9 mouse cellular contexts compared by ENCODE assay signal in genomic region chr4:47303340-47303998, GRCm38 (mm10). TPM values are rescaled to one million over a fixed set of nuclear protein-coding genes. Genes with fewer than 3 reads are reported as not detected.
DNase-seq lines count a peak whose midpoint lies in the region; ATAC-seq and TF ChIP-seq lines count a peak whose summit lies in the region.
"Had no signal": no experiment of that assay in that cellular context is flagged by ENCODE, and none has a peak within 500 bp of the region (broad histone marks: within the 10 kb centered on the region; RNA-seq: fewer than 3 reads in every experiment).

No protein-coding gene starts in this region.

- no peak for TF ChIP-seq POLR2A in liver, adult 2 months (IDR thresholded peaks at IDR 0.05; ENCODE audit: extremely low read depth, insufficient read depth, low read length)
- no peak for TF ChIP-seq POLR2A in CH12.LX (IDR thresholded peaks at IDR 0.05; ENCODE audit: low read depth, low read length)
- no peak for TF ChIP-seq POLR2A in embryonic fibroblast, embryonic 13.5 days (IDR thresholded peaks at IDR 0.05; ENCODE audit: low read depth, low read length)

- no peak for ATAC-seq in liver, embryonic 11.5 days (replicated peaks; ENCODE audit: low FRiP score)
- peak; percentile 90 for ATAC-seq in neutrophil, adult 5-6 weeks (ENCODE audit: extremely low read depth, insufficient number of reproducible peaks, low FRiP score, poor library complexity, severe bottlenecking)

- DNase-seq in liver, adult 2 months (ENCODE audit: extremely low read depth, low read depth, low spot score), result peak; percentile 32
- DNase-seq in liver, embryonic 11.5 days (ENCODE audit: low spot score), result no peak
- DNase-seq in CH12.LX (ENCODE audit: extremely low read depth) (peak; percentile 93), adipocyte (ENCODE audit: low spot score) (no peak)
- DNase-seq in left cerebral cortex, postnatal 10 days (ENCODE audit: extremely low spot score in 1 of 2, low spot score in 2 of 2), result no peak
- DNase-seq in layer of hippocampus, postnatal 36 days, result no peak
- DNase-seq: gastrocnemius, adult 2 months had no signal

- no peak; the same call in none of the 2 replicates for TF ChIP-seq RAD21 in CH12.LX (IDR thresholded peaks at IDR 0.05; ENCODE audit: low read depth, low read length)

- H3K9ac ChIP-seq in liver, adult 2 months (ENCODE audit: low read depth, low read length), result no peak overlapping the region
- no peak overlapping the region for H3K9ac ChIP-seq in liver, embryonic 11.5 days (ENCODE audit: low read depth, low read length)
- no peak overlapping the region for H3K9ac ChIP-seq in CH12.LX (ENCODE audit: insufficient read depth, low read depth)

- no peaks in the 10 kb centered on the region for H3K4me1 ChIP-seq in liver, adult 2 months (ENCODE audit: control insufficient read depth, insufficient read depth, low read length)
- H3K4me1 ChIP-seq in liver, embryonic 11.5 days (replicated peaks; ENCODE audit: control insufficient read depth, insufficient read depth, low read length), result peaks cover 7% of the 10 kb centered on the region
- H3K4me1 ChIP-seq in CH12.LX (ENCODE audit: control insufficient read depth in 1 of 2, insufficient read depth in 2 of 2), result peaks cover 20 to 32% of the 10 kb centered on the region in 2 experiments
- no peaks in the 10 kb centered on the region for H3K4me1 ChIP-seq in embryonic fibroblast, embryonic 13.5 days (ENCODE audit: control insufficient read depth, insufficient read depth, low read length)

- H3K27ac ChIP-seq in liver, adult 2 months (replicated peaks; ENCODE audit: insufficient read depth, low read depth, low read length), result 0 out of 2 replicates have a peak overlapping the region, but pooled peaks have one; percentile 34
- no peak overlapping the region for H3K27ac ChIP-seq in liver, embryonic 11.5 days (ENCODE audit: low read depth, low read length)
- no peak overlapping the region for H3K27ac ChIP-seq in CH12.LX (ENCODE audit: insufficient read depth, low read depth)
- 0 out of 2 replicates have a peak overlapping the region, but pooled peaks have one; percentile 5 for H3K27ac ChIP-seq in embryonic fibroblast, embryonic 13.5 days (ENCODE audit: insufficient read depth, low read length)
- H3K27ac ChIP-seq: gastrocnemius, adult 2 months had no signal

- peaks cover 2% of the 10 kb centered on the region; the same call in 1 of the 2 replicates for H3K9me3 ChIP-seq in liver, embryonic 11.5 days (ENCODE audit: control insufficient read depth, low read length)
- peaks cover 18% of the 10 kb centered on the region for H3K9me3 ChIP-seq in CH12.LX (replicated peaks; ENCODE audit: low read length)

- TF ChIP-seq CTCF in liver, adult 2 months (IDR thresholded peaks at IDR 0.05; ENCODE audit: low read depth, low read length), result no peak
- no peak for TF ChIP-seq CTCF in CH12.LX (conservative IDR thresholded peaks at IDR 0.05 in 1 of 2, IDR thresholded peaks at IDR 0.05 in 1 of 2; ENCODE audit: low read depth in 2 of 2, low read length in 2 of 2)
- TF ChIP-seq CTCF in embryonic fibroblast, embryonic 13.5 days (IDR thresholded peaks at IDR 0.05; ENCODE audit: borderline replicate concordance, insufficient read depth, low read length), result no peak

- dilution Hi-C loops in CH12.LX (cut with MboI; ENCODE audit: extremely low pct_ligation_motif_present, extremely low pct_unique_long_range_greater_than_20kb, low sequenced_read_pairs), result no loop called here

- H3K36me3 ChIP-seq in liver, adult 2 months (ENCODE audit: control insufficient read depth, insufficient read depth, low read length), result peaks cover 3% of the 10 kb centered on the region; the same call in 1 of the 2 replicates
- no peaks in the 10 kb centered on the region for H3K36me3 ChIP-seq in liver, embryonic 11.5 days (ENCODE audit: control insufficient read depth, insufficient read depth, low read length)
- H3K36me3 ChIP-seq in CH12.LX (replicated peaks in 1 of 2; ENCODE audit: control insufficient read depth in 1 of 2, insufficient read depth in 1 of 2, low read length in 1 of 2), result no peaks in the 10 kb centered on the region

- in situ Hi-C loops in CH12.LX (cut with MboI; ENCODE audit: low pct_ligation_motif_present, low pct_unique_long_range_greater_than_20kb, low sequenced_read_pairs), result no loop called here

- H3K79me2 ChIP-seq in liver, adult 2 months (ENCODE audit: control insufficient read depth, insufficient read depth, low read length), result no peaks in the 10 kb centered on the region
- no peaks in the 10 kb centered on the region for H3K79me2 ChIP-seq in CH12.LX (replicated peaks; ENCODE audit: control insufficient read depth, extremely low read depth, insufficient read depth, poor library complexity, severe bottlenecking)

- no peak overlapping the region for H3K4me3 ChIP-seq in liver, adult 2 months (ENCODE audit: insufficient read depth, low read depth, low read length)
- H3K4me3 ChIP-seq in liver, embryonic 11.5 days (ENCODE audit: low read depth, low read length), result no peak overlapping the region
- H3K4me3 ChIP-seq in CH12.LX (replicated peaks in 1 of 3; ENCODE audit: low read depth in 2 of 3, low read length in 2 of 3, poor library complexity in 1 of 3), result no peak overlapping the region
- H3K4me3 ChIP-seq in embryonic fibroblast, embryonic 13.5 days (ENCODE audit: insufficient read depth, low read length), result no peak overlapping the region
- H3K4me3 ChIP-seq: gastrocnemius, adult 2 months had no signal

- intact Hi-C loops in left cerebral cortex, postnatal 10 days (cut with DNase I), result no loop called here

- no peaks in the 10 kb centered on the region for H3K27me3 ChIP-seq in liver, adult 2 months (ENCODE audit: control insufficient read depth, insufficient read depth, low read length)
- H3K27me3 ChIP-seq in liver, embryonic 11.5 days (replicated peaks; ENCODE audit: control insufficient read depth, insufficient read depth, low read length), result no peaks in the 10 kb centered on the region
- no peaks in the 10 kb centered on the region for H3K27me3 ChIP-seq in CH12.LX (replicated peaks)

- WGBS in liver, adult 2 months, result 82% methylated on average over 5 of the region's 5 CpGs
- 51% methylated on average over 5 of the region's 5 CpGs for WGBS in liver, embryonic 11.5 days

- no peak overlapping the region for H3K4me2 ChIP-seq in liver, embryonic 11.5 days
- peak overlapping the region; percentile 58 for H3K4me2 ChIP-seq in CH12.LX (ENCODE audit: insufficient read depth, low read depth, poor library complexity, severe bottlenecking)

- peak; percentile 99 for TF ChIP-seq EP300 in CH12.LX (IDR thresholded peaks at IDR 0.05; ENCODE audit: low read length)

TF ChIP-seq in CH12.LX, 34 proteins besides CTCF, POLR2A, EP300 and RAD21 (continues in another document):
- TF ChIP-seq USF2 (conservative IDR thresholded peaks at IDR 0.05; ENCODE audit: low read depth, low read length) (peak; percentile 24; the same call in 1 of the 2 replicates), MXI1 (IDR thresholded peaks at IDR 0.05; ENCODE audit: low read depth, low read length) (peak; percentile 50; the same call in 1 of the 2 replicates), ZKSCAN1 (IDR thresholded peaks at IDR 0.05; ENCODE audit: borderline replicate concordance, low read depth, low read length) (no peak), MYC (IDR thresholded peaks at IDR 0.05; ENCODE audit: low read depth, low read length) (peak; percentile 65; the same call in 1 of the 2 replicates), ELF1 (IDR thresholded peaks at IDR 0.05; ENCODE audit: low read depth, low read length) (peak; percentile 80), BHLHE40 (IDR thresholded peaks at IDR 0.05; ENCODE audit: low read depth, low read length) (peak; percentile 89), KAT2A (IDR thresholded peaks at IDR 0.05; ENCODE audit: insufficient replicate concordance, low read length) (no peak), MAZ (IDR thresholded peaks at IDR 0.05; ENCODE audit: low read depth, low read length) (no peak), E2F4 (IDR thresholded peaks at IDR 0.05; ENCODE audit: insufficient replicate concordance, low read depth, low read length) (no peak), USF1 (IDR thresholded peaks at IDR 0.05; ENCODE audit: low read depth, low read length) (peak; percentile 65), TBP (conservative IDR thresholded peaks at IDR 0.05; ENCODE audit: low read depth, low read length) (no peak), CHD1 (IDR thresholded peaks at IDR 0.05; ENCODE audit: low read depth, low read length) (no peak), RCOR1 (conservative IDR thresholded peaks at IDR 0.05; ENCODE audit: low read depth, low read length) (peak; percentile 90), NELFE (IDR thresholded peaks at IDR 0.05; ENCODE audit: low read depth, low read length) (no peak), TCF12 (IDR thresholded peaks at IDR 0.05; ENCODE audit: low read depth, low read length) (peak; percentile 90), NRF1 (IDR thresholded peaks at IDR 0.05; ENCODE audit: low read depth, low read length) (no peak), ETS1 (conservative IDR thresholded peaks at IDR 0.05; ENCODE audit: low read depth, low read length) (peak; percentile 96), SMC3 (IDR thresholded peaks at IDR 0.05; ENCODE audit: low read depth, low read length) (peak; percentile 15; the same call in 1 of the 2 replicates), MEF2A (IDR thresholded peaks at IDR 0.05; ENCODE audit: borderline replicate concordance, low read depth, low read length) (peak; percentile 78), IRF4 (IDR thresholded peaks at IDR 0.05; ENCODE audit: low read depth, low read length) (peak; percentile 96), JUN (IDR thresholded peaks at IDR 0.05; ENCODE audit: insufficient read depth, low read depth, low read length) (peak; percentile 93), MAX (IDR thresholded peaks at IDR 0.05; ENCODE audit: low read length) (peak; percentile 53), UBTF (IDR thresholded peaks at IDR 0.05; ENCODE audit: low read depth, low read length) (no peak), ZNF384 (IDR thresholded peaks at IDR 0.05; ENCODE audit: low read depth, low read length) (peak; percentile 96), SIN3A (IDR thresholded peaks at IDR 0.05; ENCODE audit: low read length) (peak; percentile 78), CHD2 (IDR thresholded peaks at IDR 0.05; ENCODE audit: low read length) (peak; percentile 81; the same call in 1 of the 2 replicates)

RNA-seq across cellular contexts. Expression of gene Tgfbr1, which starts 49.6 kb away (rescaled TPM):
- 15.4 and 15.9 TPM in 2 replicates for total RNA-seq in liver, adult 2 months (2014; rRNA removed)
- polyA plus RNA-seq in liver, adult 2 months (2012; rRNA removed), result 3.2 and 3.9 TPM in 2 replicates
- 24.3 and 26.3 TPM in 2 replicates for polyA plus RNA-seq in liver, embryonic 11.5 days (2014; fragmentation: Nextera tagmentation; extraction: Ambion mirVana)
- total RNA-seq in CH12.LX (2012; rRNA removed), result 3.4 and 5.0 TPM in 2 replicates
- total RNA-seq in CH12.LX (2014; rRNA removed), result 8.7 and 10.1 TPM in 2 replicates
- polyA plus RNA-seq in CH12.LX (2012; ENCODE audit: insufficient read length, low read depth), result 5.9 and 7.0 TPM in 2 replicates
- polyA plus RNA-seq in embryonic fibroblast, embryonic 13.5 days (2011; ENCODE audit: insufficient read length, low read depth, missing spikeins), result 35.6 and 43.8 TPM in 2 replicates
- total RNA-seq in neutrophil, adult 5-6 weeks (2017), result 47.7 and 51.8 TPM in 2 replicates
- total RNA-seq in left cerebral cortex, postnatal 10 days (2021), result 10 to 100 TPM; 22.1 to 23.2 TPM
- 10 to 100 TPM; 25.3 to 25.9 TPM for total RNA-seq in layer of hippocampus, postnatal 36 days (2021)

Comparison
In these comparisons a context has a peak if more than half of its experiments do, and no peak if none do; other contexts are left out.
1. DNase-seq: peak in liver, adult 2 months (single experiment) and CH12.LX (single experiment); none in liver, embryonic 11.5 days (single experiment), left cerebral cortex, postnatal 10 days (0 of 2), layer of hippocampus, postnatal 36 days (0 of 2) and adipocyte (single experiment).
2. H3K27ac ChIP-seq: peak in liver, adult 2 months (single experiment) and embryonic fibroblast, embryonic 13.5 days (single experiment); none in liver, embryonic 11.5 days (single experiment) and CH12.LX (single experiment).